Mouse (Mus musculus): ENCODE data around the gene Klk1b9. TPM values are rescaled to one million over a fixed set of nuclear protein-coding genes. Genes with fewer than 3 reads are reported as not detected.
A peak's percentile ranks its signal among the peaks of the same experiment; 100 is the strongest.
"Not testable (repeated sequence)": the region's sequence is repeated elsewhere in the genome, so short reads cannot be mapped to it uniquely, and the experiment has no call there.

Klk1b9 gene
- polyA plus RNA-seq (2012; ENCODE audit: insufficient read depth, insufficient read length, missing spikeins) = not detected in 2 replicates

GRCm38 (mm10) chr7:43975761-43976160 lies at the start of gene Klk1b9:
Klk1b9 (plus strand) TSS chr7:43976061.
- H3K4me3 ChIP-seq (ENCODE audit: insufficient read depth, low read length); H3K4me1 ChIP-seq (ENCODE audit: control insufficient read depth, insufficient read depth, low read length); H3K27ac ChIP-seq (ENCODE audit: insufficient read depth, low read depth, low read length): not testable (repeated sequence)

- no peak overlapping the region for H3K27ac ChIP-seq (ENCODE audit: insufficient read depth, low read depth, low read length)
- TF ChIP-seq CTCF (IDR thresholded peaks at IDR 0.05; ENCODE audit: low read depth, low read length) (peak; percentile 79), POLR2A (IDR thresholded peaks at IDR 0.05; ENCODE audit: borderline replicate concordance, low read depth, low read length) (no peak)
- H3K4me3 ChIP-seq (ENCODE audit: insufficient read depth, low read length) = no peak overlapping the region
- no peaks in the 10 kb centered on the region for H3K4me1 ChIP-seq (ENCODE audit: control insufficient read depth, insufficient read depth, low read length)
Observed at GRCm38 (mm10) chr7:43928521-43928920, 47.3 kb upstream of the Klk1b9 start.

GRCm38 (mm10) chr7:43932337-43932736 lies 43.5 kb upstream of the Klk1b9 start:
- Histone ChIP-seq H3K27ac (ENCODE audit: insufficient read depth, low read depth, low read length) (no peak overlapping the region), H3K4me1 (ENCODE audit: control insufficient read depth, insufficient read depth, low read length) (no peaks in the 10 kb centered on the region), H3K4me3 (ENCODE audit: insufficient read depth, low read length) (no peak overlapping the region)
- no peak for TF ChIP-seq CTCF (IDR thresholded peaks at IDR 0.05; ENCODE audit: low read depth, low read length)

- TF ChIP-seq POLR2A (IDR thresholded peaks at IDR 0.05; ENCODE audit: borderline replicate concordance, low read depth, low read length) (no peak), CTCF (IDR thresholded peaks at IDR 0.05; ENCODE audit: low read depth, low read length) (no peak)
- H3K4me3 ChIP-seq (ENCODE audit: insufficient read depth, low read length) = no peak within 1 kb of the TSS
- H3K4me1 ChIP-seq (ENCODE audit: control insufficient read depth, insufficient read depth, low read length) = no peaks in the 10 kb centered on the region
- no peak within 1 kb of the TSS for H3K27ac ChIP-seq (ENCODE audit: insufficient read depth, low read depth, low read length)
Observed at GRCm38 (mm10) chr7:43933440-43933839, 42.4 kb upstream of the Klk1b9 start, which contains the start of gene Klk15. Klk15 (plus strand) TSS chr7:43933740.

GRCm38 (mm10) chr7:43934747-43935146 lies 41.1 kb upstream of the Klk1b9 start:
- Histone ChIP-seq H3K4me3 (ENCODE audit: insufficient read depth, low read length) (no peak overlapping the region), H3K27ac (ENCODE audit: insufficient read depth, low read depth, low read length) (no peak overlapping the region), H3K4me1 (ENCODE audit: control insufficient read depth, insufficient read depth, low read length) (no peaks in the 10 kb centered on the region)
- TF ChIP-seq CTCF (IDR thresholded peaks at IDR 0.05; ENCODE audit: low read depth, low read length) (no peak), POLR2A (IDR thresholded peaks at IDR 0.05; ENCODE audit: borderline replicate concordance, low read depth, low read length) (no peak)

- Histone ChIP-seq H3K4me1 (ENCODE audit: control insufficient read depth, insufficient read depth, low read length) (no peaks in the 10 kb centered on the region), H3K4me3 (ENCODE audit: insufficient read depth, low read length) (no peak overlapping the region), H3K27ac (ENCODE audit: insufficient read depth, low read depth, low read length) (no peak overlapping the region)
- no peak for TF ChIP-seq POLR2A (IDR thresholded peaks at IDR 0.05; ENCODE audit: borderline replicate concordance, low read depth, low read length)
- no peak for TF ChIP-seq CTCF (IDR thresholded peaks at IDR 0.05; ENCODE audit: low read depth, low read length)
Observed at GRCm38 (mm10) chr7:43936551-43936950, 39.3 kb upstream of the Klk1b9 start.

- not testable (repeated sequence) for H3K27ac ChIP-seq (ENCODE audit: insufficient read depth, low read depth, low read length); H3K4me1 ChIP-seq (ENCODE audit: control insufficient read depth, insufficient read depth, low read length); H3K4me3 ChIP-seq (ENCODE audit: insufficient read depth, low read length)
Observed at GRCm38 (mm10) chr7:43942293-43942692, 33.6 kb upstream of the Klk1b9 start.

- no peak for TF ChIP-seq POLR2A (IDR thresholded peaks at IDR 0.05; ENCODE audit: borderline replicate concordance, low read depth, low read length)
- no peak for TF ChIP-seq CTCF (IDR thresholded peaks at IDR 0.05; ENCODE audit: low read depth, low read length)
- Histone ChIP-seq H3K4me1 (ENCODE audit: control insufficient read depth, insufficient read depth, low read length) (peaks cover 6% of the 10 kb centered on the region; the same call in 1 of the 2 replicates), H3K27ac (ENCODE audit: insufficient read depth, low read depth, low read length) (no peak overlapping the region), H3K4me3 (ENCODE audit: insufficient read depth, low read length) (no peak overlapping the region)
Observed at GRCm38 (mm10) chr7:43944727-43945264, 31.1 kb upstream of the Klk1b9 start.

- peaks cover 3% of the 10 kb centered on the region; the same call in 1 of the 2 replicates for H3K4me1 ChIP-seq (ENCODE audit: control insufficient read depth, insufficient read depth, low read length)
- H3K27ac ChIP-seq (ENCODE audit: insufficient read depth, low read depth, low read length) = no peak within 1 kb of the TSS
- TF ChIP-seq POLR2A (IDR thresholded peaks at IDR 0.05; ENCODE audit: borderline replicate concordance, low read depth, low read length) = no peak
- TF ChIP-seq CTCF (IDR thresholded peaks at IDR 0.05; ENCODE audit: low read depth, low read length) = no peak
- no peak within 1 kb of the TSS for H3K4me3 ChIP-seq (ENCODE audit: insufficient read depth, low read length)
Observed at GRCm38 (mm10) chr7:43950364-43950763, 25.5 kb upstream of the Klk1b9 start, which contains the start of gene Klk1b8. Klk1b8 (plus strand) TSS chr7:43950664.

- H3K4me1 ChIP-seq (ENCODE audit: control insufficient read depth, insufficient read depth, low read length) = peaks cover 3% of the 10 kb centered on the region; the same call in 1 of the 2 replicates
- no peak overlapping the region for H3K4me3 ChIP-seq (ENCODE audit: insufficient read depth, low read length)
- no peak overlapping the region for H3K27ac ChIP-seq (ENCODE audit: insufficient read depth, low read depth, low read length)
- TF ChIP-seq CTCF (IDR thresholded peaks at IDR 0.05; ENCODE audit: low read depth, low read length) (no peak), POLR2A (IDR thresholded peaks at IDR 0.05; ENCODE audit: borderline replicate concordance, low read depth, low read length) (no peak)
Observed at GRCm38 (mm10) chr7:43952703-43953102, 23.2 kb upstream of the Klk1b9 start.

GRCm38 (mm10) chr7:43966451-43966850 lies 9.4 kb upstream of the Klk1b9 start, which contains the start of gene Klk1b1:
Klk1b1 (plus strand) TSS chr7:43966751.
- H3K4me3 ChIP-seq (ENCODE audit: insufficient read depth, low read length) = no peak within 1 kb of the TSS
- no peak within 1 kb of the TSS for H3K27ac ChIP-seq (ENCODE audit: insufficient read depth, low read depth, low read length)
- peaks cover 20% of the 10 kb centered on the region for H3K4me1 ChIP-seq (ENCODE audit: control insufficient read depth, insufficient read depth, low read length)
- TF ChIP-seq CTCF (IDR thresholded peaks at IDR 0.05; ENCODE audit: low read depth, low read length) (no peak), POLR2A (IDR thresholded peaks at IDR 0.05; ENCODE audit: borderline replicate concordance, low read depth, low read length) (no peak)

All from bone marrow macrophage, adult 2 months (primary cell).